Mouse (Mus musculus) heart, embryonic 11.5 days (tissue): ENCODE data around the gene D430041D05Rik. TPM values are rescaled to one million over a fixed set of nuclear protein-coding genes. Genes with fewer than 3 reads are reported as not detected.

ENCODE experiments used
- ATAC-seq: fragments of 200-750 bp; cut with Nextera tagmentation; replicated peaks from 2 replicates; pipeline ENCODE4 v1.8.0; 2017; ENCODE audit warnings: moderate library complexity; ENCODE audit not compliant: insufficient number of reproducible peaks, low FRiP score, low TSS enrichment
- H3K27ac ChIP-seq: fragments of 300-500 bp; sonication (generic); 2 replicates; pipeline ENCODE4 v1.5.1; 2014; ENCODE audit warnings: mild to moderate bottlenecking, low read depth, low read length
- H3K27me3 ChIP-seq: fragments of 300-500 bp; sonication (generic); 2 replicates; pipeline ENCODE4 v1.6.1; 2014; ENCODE audit warnings: mild to moderate bottlenecking, low read length, mixed read lengths; ENCODE audit not compliant: control insufficient read depth, insufficient read depth
- H3K36me3 ChIP-seq: fragments of 300-500 bp; sonication (generic); 2 replicates; pipeline ENCODE4 v1.6.1; 2014; ENCODE audit warnings: mild to moderate bottlenecking, low read length, moderate library complexity, mixed read lengths; ENCODE audit not compliant: control insufficient read depth, insufficient read depth
- H3K4me1 ChIP-seq: fragments of 300-500 bp; sonication (generic); 2 replicates; pipeline ENCODE4 v1.6.1; 2014; ENCODE audit warnings: low read length; ENCODE audit not compliant: control insufficient read depth, insufficient read depth
- H3K4me2 ChIP-seq: fragments of 300-500 bp; sonication (generic); 2 replicates; pipeline ENCODE4 v1.6.1; 2014; ENCODE audit warnings: mild to moderate bottlenecking, moderate library complexity
- H3K4me3 ChIP-seq: fragments of 300-500 bp; sonication (generic); 2 replicates; pipeline ENCODE4 v1.5.1; 2014; ENCODE audit warnings: low read depth, low read length
- H3K9ac ChIP-seq: fragments of 300-500 bp; sonication (generic); 2 replicates; pipeline ENCODE4 v1.6.1; 2014; ENCODE audit warnings: mild to moderate bottlenecking, low read depth, low read length, moderate library complexity
- H3K9me3 ChIP-seq: fragments of 300-500 bp; sonication (generic); replicated peaks from 2 replicates; pipeline ENCODE4 v1.6.1; 2016; ENCODE audit warnings: low read length; ENCODE audit not compliant: control insufficient read depth
- WGBS: fragments of 180-500 bp; shearing (Covaris S2); extraction: QIAGEN DNeasy Blood & Tissue Kit; methylation state at CpG from one replicate; pipeline ENCODE4 v1.1.7; 2014; ENCODE audit not compliant: insufficient replicate concordance; 5-methylcytosine and 5-hydroxymethylcytosine counted together
- polyA plus RNA-seq: library from polyadenylated mRNA; unstranded; fragments of >200 nt; fragmentation: Nextera tagmentation; extraction: Ambion mirVana; gene quantifications from 2 replicates; pipeline ENCODE4 v1.2.1, GENCODE M21; 2014

D430041D05Rik gene
- polyA plus RNA-seq, 1 experiment from 2014 or later = 0.34 TPM

DNA sequence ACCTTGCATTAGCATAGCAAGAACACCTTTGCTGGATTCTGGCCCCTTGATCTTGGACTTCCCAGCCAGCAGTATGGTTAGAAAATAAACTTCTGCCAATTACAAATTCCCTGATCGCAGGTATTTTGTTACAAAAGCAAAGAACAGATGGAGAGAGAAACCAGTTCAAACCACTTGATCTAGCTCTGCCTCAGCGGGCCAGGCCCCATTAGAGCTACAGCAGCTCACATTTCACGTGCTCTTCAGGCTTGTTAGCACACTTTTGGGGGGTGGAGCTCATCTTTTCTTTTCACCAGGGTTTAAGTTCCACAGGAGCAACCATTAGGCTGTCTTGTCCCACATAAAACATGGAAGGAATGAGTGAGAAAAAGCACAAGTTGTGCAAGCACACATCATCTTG lies 210.6 kb downstream of the D430041D05Rik start:
- Histone ChIP-seq H3K27ac (no peak overlapping the region), H3K36me3 (no peaks in the 10 kb centered on the region), H3K9me3 (no peaks in the 10 kb centered on the region), H3K4me3 (no peak overlapping the region), H3K9ac (no peak overlapping the region), H3K27me3 (no peaks in the 10 kb centered on the region), H3K4me2 (no peak overlapping the region), H3K4me1 (no peaks in the 10 kb centered on the region)
- 47% methylated on average over 3 of the region's 3 CpGs for WGBS
- no peak for ATAC-seq

DNA sequence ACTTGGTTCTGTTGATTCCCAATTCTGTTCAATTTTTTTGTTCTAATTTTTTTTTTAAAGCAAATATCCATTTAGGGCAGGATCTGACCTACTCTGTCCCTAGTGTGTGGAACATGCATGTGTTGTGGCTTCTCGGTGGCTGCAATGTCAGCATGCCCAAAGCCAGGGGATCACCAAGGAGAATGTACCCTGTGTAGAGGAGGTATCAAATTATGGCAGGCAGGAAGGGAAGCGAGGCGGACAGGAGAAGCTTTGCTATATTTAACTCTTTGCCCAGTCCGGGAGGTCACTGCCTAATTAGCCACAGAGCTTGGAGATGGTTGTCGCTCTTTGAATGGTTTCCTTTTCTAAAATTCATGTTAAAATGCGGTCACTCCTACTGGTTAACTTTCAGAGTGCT lies 212.6 kb downstream of the D430041D05Rik start:
- WGBS = 53% methylated on average over 6 of the region's 6 CpGs
- ATAC-seq = no peak
- Histone ChIP-seq H3K27ac (no peak overlapping the region), H3K36me3 (no peaks in the 10 kb centered on the region), H3K4me1 (no peaks in the 10 kb centered on the region), H3K9me3 (no peaks in the 10 kb centered on the region), H3K4me3 (no peak overlapping the region), H3K9ac (no peak overlapping the region), H3K27me3 (no peaks in the 10 kb centered on the region), H3K4me2 (no peak overlapping the region)

DNA sequence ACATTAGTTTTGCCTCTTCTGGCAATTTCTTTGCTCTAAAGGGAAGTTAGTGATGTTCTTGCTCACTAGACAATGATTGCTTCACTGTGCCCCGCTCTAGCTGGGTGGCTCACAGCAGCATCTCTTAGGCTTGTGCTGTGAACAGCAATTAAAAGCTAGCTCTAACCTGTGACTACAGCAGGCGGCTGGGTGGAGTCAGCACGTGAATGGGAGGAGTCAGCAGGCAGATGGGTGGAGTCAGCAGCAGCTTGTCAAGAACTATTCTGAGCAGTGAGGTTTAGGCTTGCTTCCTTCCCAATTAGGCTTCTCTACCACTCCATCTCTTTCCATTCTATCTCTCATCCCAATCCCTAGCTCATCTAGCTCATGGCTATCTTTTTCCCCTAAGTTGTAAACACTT lies 213.5 kb downstream of the D430041D05Rik start:
- H3K9ac ChIP-seq = no peak overlapping the region
- H3K4me2 ChIP-seq = no peak overlapping the region
- no peaks in the 10 kb centered on the region for H3K36me3 ChIP-seq
- H3K4me3 ChIP-seq = no peak overlapping the region
- no peaks in the 10 kb centered on the region for H3K9me3 ChIP-seq
- no peaks in the 10 kb centered on the region for H3K27me3 ChIP-seq
- no peak for ATAC-seq
- 39% methylated on average over 3 of the region's 3 CpGs for WGBS
- no peaks in the 10 kb centered on the region for H3K4me1 ChIP-seq
- no peak overlapping the region for H3K27ac ChIP-seq

DNA sequence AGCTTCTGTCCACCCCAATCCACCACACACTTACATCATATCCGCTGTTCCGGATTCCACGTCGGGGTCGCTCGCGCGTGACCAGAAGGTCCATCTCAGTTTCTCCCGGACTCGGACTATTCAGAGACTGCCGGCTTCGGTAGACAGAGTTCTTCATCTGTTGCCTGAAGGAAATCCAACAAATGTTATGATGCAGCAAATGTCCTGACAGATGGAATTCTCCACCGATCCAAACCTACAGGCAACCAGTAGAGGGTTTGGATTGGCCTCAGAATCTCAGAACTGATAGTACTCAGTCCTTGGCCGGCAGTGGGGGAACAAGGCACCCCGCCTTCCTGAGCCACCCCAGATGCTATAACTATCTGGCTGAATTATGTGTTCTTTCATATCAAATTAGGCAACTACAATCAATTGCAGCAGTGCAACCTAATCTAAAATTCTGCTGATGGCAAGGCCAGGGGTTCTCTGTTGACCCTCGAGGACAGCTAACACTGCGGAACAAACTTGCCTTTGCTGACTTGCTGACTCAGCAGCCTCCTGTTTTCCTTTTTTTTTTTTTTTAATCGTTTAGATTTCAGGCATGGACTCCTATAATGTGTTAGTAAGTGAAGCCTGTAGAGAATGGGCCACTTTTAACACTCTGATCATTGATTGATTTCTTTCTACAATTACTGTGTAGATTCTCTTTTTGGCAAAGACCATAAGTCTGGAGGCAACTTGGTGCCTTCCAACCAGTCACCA lies 218.2 kb downstream of the D430041D05Rik start:
- Histone ChIP-seq H3K9me3 (no peaks in the 10 kb centered on the region), H3K9ac (no peak overlapping the region), H3K4me1 (no peaks in the 10 kb centered on the region), H3K4me2 (no peak overlapping the region), H3K27me3 (no peaks in the 10 kb centered on the region; the same call in 1 of the 2 replicates), H3K36me3 (no peaks in the 10 kb centered on the region), H3K27ac (no peak overlapping the region), H3K4me3 (no peak overlapping the region)
- ATAC-seq = no peak
- 89% methylated on average over 18 of the region's 18 CpGs for WGBS

DNA sequence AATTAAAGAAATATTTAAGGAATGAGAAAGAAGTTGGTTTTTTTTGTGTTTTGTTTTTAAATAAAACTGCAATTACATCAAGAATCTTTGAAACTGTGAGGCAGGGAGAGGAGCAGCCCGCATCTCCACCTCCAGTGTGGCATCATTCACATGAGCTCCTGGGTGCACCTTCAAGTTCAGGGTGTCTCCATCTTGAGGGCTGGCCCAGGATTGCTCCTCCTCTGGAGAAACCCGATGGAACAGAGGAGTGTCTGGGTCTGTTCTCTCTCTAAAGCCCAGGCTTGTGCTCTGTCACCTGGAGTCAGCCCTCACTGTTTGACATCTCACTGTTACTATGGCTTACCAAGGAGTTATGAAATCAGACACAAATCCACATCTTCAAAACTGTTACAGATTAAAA lies 219.1 kb downstream of the D430041D05Rik start:
- no peak overlapping the region for H3K4me3 ChIP-seq
- H3K4me2 ChIP-seq = no peak overlapping the region
- no peaks in the 10 kb centered on the region; the same call in 1 of the 2 replicates for H3K27me3 ChIP-seq
- no peak for ATAC-seq
- H3K4me1 ChIP-seq = no peaks in the 10 kb centered on the region
- H3K9me3 ChIP-seq = no peaks in the 10 kb centered on the region
- no peak overlapping the region for H3K27ac ChIP-seq
- no peaks in the 10 kb centered on the region for H3K36me3 ChIP-seq
- WGBS = 57% methylated on average over 2 of the region's 2 CpGs
- no peak overlapping the region for H3K9ac ChIP-seq

DNA sequence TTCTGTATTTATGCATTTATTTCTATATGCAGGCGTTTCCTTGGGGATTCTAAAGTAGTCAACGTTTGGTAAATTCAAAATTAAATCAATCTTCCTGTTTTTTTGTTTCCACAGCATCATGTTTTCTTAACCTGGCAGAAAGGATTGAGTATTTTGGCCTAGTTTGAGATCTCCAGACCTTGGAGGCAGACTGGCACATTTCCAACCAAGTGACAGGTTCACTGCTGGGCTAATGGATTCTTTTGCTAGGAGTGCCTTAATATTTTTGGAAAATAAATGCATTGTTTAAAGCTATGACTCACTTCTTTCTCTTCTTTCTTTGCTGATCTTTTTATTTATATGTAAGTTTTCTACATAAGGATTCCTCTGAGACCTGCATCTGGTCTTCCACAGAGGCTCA lies 222.0 kb downstream of the D430041D05Rik start:
- no peaks in the 10 kb centered on the region for H3K36me3 ChIP-seq
- no peaks in the 10 kb centered on the region; the same call in 1 of the 2 replicates for H3K27me3 ChIP-seq
- WGBS = 70% methylated on average over 2 of the region's 2 CpGs
- ATAC-seq = no peak
- H3K27ac ChIP-seq = no peak overlapping the region
- H3K4me2 ChIP-seq = no peak overlapping the region
- H3K9ac ChIP-seq = no peak overlapping the region
- no peak overlapping the region for H3K4me3 ChIP-seq
- H3K4me1 ChIP-seq = 0 out of 2 replicates have a peak, but pooled peaks cover 3% of the 10 kb centered on the region
- no peaks in the 10 kb centered on the region for H3K9me3 ChIP-seq

DNA sequence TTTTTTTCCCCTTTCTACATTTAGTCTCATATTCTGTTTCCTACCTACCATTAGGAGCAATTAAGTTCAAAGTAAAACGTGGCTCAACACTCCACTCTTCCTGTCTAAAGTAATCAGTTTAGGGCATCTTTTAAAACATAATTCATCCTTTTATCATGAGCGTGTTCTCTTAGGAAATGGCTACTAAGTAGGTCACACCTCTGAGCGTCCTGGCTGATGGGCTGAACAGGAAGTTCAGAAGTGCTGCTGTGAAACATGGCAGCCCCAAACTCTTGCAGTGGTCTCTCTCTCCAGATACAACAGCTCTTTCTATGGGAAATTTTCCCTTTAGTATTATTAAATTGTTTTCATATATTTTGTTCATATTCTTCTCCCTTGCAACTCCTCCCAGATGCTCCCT lies 223.7 kb downstream of the D430041D05Rik start:
- Histone ChIP-seq H3K27ac (no peak overlapping the region), H3K4me2 (no peak overlapping the region), H3K27me3 (no peaks in the 10 kb centered on the region; the same call in 1 of the 2 replicates), H3K9ac (no peak overlapping the region), H3K36me3 (no peaks in the 10 kb centered on the region), H3K9me3 (no peaks in the 10 kb centered on the region), H3K4me1 (0 out of 2 replicates have a peak, but pooled peaks cover 3% of the 10 kb centered on the region), H3K4me3 (no peak overlapping the region)
- no peak for ATAC-seq
- WGBS = 58% methylated on average over 3 of the region's 3 CpGs

DNA sequence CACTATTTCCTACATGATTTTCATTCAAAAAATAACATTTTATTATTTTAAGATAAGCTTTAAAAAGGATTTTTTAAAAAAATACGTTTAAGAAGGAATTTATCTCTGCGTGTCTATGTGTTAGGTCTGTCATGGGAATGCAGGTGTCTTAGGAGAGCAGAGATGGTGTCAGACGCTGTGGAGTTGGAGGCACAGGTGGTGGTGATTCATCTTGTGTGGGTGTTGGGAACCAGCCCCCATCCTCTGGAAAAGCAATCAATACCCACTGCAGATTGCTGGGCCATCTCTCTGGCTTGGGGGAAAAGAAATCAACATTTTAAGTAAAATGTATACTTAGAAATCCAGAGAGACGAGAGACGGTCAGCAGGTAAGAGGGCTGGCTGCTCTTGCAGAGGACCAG lies 225.2 kb downstream of the D430041D05Rik start:
- WGBS = 78% methylated on average over 5 of the region's 5 CpGs
- Histone ChIP-seq H3K4me1 (0 out of 2 replicates have a peak, but pooled peaks cover 3% of the 10 kb centered on the region), H3K9me3 (no peaks in the 10 kb centered on the region), H3K27me3 (no peaks in the 10 kb centered on the region; the same call in 1 of the 2 replicates), H3K27ac (no peak overlapping the region), H3K4me3 (no peak overlapping the region), H3K36me3 (no peaks in the 10 kb centered on the region), H3K4me2 (no peak overlapping the region), H3K9ac (no peak overlapping the region)
- ATAC-seq = no peak

DNA sequence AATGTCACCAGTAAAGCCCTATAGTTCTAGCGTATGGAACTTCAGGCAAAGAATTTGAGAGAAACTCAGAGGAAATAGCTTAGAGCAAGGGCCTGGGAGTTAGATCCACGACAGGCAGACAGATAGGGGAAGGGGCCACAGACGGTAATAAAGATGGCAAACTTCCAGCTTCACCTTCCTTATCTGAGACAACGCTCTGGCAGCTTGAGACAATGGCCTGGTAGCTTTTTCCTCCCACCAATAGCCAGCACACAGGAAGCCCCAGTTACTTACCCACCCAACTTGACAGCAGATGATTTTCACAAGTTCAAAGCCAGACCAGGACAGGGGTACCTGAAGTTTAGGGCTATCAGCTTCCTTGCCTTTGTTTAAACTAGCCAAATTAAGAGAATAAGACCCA lies 226.5 kb downstream of the D430041D05Rik start:
- no peak for ATAC-seq
- no peak overlapping the region for H3K27ac ChIP-seq
- no peak overlapping the region for H3K9ac ChIP-seq
- H3K36me3 ChIP-seq = no peaks in the 10 kb centered on the region
- no peak overlapping the region for H3K4me2 ChIP-seq
- no peak overlapping the region for H3K4me3 ChIP-seq
- WGBS = 18% methylated on average over 4 of the region's 4 CpGs
- 0 out of 2 replicates have a peak, but pooled peaks cover 3% of the 10 kb centered on the region for H3K4me1 ChIP-seq
- H3K27me3 ChIP-seq = no peaks in the 10 kb centered on the region
- no peaks in the 10 kb centered on the region for H3K9me3 ChIP-seq
